Mouse (Mus musculus): ENCODE results near the gene Eml5.

GRCm38 (mm10) chr12:98881796-98882195 is 19.5 kb downstream of the Eml5 start:
- no peak for TF ChIP-seq CTCF (IDR thresholded peaks at IDR 0.05)
- no peak for TF ChIP-seq EP300 (IDR thresholded peaks at IDR 0.05; ENCODE audit: insufficient read depth, low read depth, low read length)

Data from heart, adult 2 months (tissue).